ENCODE assay signal across 8 mouse cellular contexts in the genomic region with DNA sequence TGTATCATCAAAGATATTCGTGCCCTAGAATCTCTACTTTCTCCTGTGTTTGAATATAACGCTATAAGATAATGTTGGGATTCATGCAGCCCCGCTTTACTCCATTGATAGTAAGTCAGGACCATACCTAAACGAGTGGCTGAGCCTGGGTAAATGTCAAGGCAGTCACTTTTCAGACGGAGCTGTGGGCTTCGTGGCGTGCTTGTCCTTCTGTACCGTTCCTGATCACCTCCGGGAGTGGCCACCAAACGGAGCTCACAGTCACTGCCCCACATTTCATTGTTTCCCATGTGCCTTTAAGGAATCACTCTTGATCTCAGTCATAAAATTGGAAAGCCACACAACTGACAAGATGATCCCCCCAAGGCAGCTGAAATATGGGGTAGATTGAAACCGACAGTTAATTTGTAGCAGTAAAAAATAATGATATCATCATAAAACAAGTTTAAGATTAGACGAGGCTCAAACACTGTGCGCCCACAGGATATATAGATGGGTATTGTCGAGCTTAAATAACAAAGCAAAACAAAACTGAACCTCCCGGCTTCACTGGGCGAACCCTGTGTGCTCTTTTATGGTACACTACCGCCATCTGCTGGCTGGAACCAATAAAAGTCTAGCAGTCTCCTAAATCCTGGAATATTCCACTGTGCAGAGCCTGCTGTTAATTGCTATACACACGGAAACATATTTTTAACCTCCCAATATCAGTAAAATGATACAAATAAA. TPM values are rescaled to one million over a fixed set of nuclear protein-coding genes. Genes with fewer than 3 reads are reported as not detected.
DNase-seq lines count a peak whose midpoint lies in the region; ATAC-seq and TF ChIP-seq lines count a peak whose summit lies in the region.

No protein-coding gene starts in this region.

- no peak overlapping the region for H3K9ac ChIP-seq in embryonic facial prominence, embryonic 15.5 days
- peak overlapping the region; percentile 23; the same call in 1 of the 2 replicates for H3K9ac ChIP-seq in heart, embryonic 12.5 days
- H3K9ac ChIP-seq in kidney, embryonic 16.5 days (replicated peaks; ENCODE audit: low read length), result peak overlapping the region; percentile 61
- H3K9ac ChIP-seq in stomach, embryonic 14.5 days (replicated peaks; ENCODE audit: low read depth, low read length), result no peak overlapping the region

- peak; percentile 60 to 62 for DNase-seq in B cell, adult 2 months
- peak; percentile 76 for DNase-seq in liver

- H3K4me3 ChIP-seq in bone marrow macrophage, adult 2 months (ENCODE audit: insufficient read depth, low read length), result peak overlapping the region; percentile 46
- H3K4me3 ChIP-seq in embryonic facial prominence, embryonic 15.5 days (replicated peaks), result peak overlapping the region; percentile 40
- H3K4me3 ChIP-seq in heart, embryonic 12.5 days, result peak overlapping the region; percentile 45
- H3K4me3 ChIP-seq in kidney, embryonic 16.5 days (ENCODE audit: low read length), result peak overlapping the region; percentile 41
- peak overlapping the region; percentile 25 for H3K4me3 ChIP-seq in stomach, embryonic 14.5 days (ENCODE audit: low read depth, low read length)

- no peak for TF ChIP-seq CTCF in bone marrow macrophage, adult 2 months (IDR thresholded peaks at IDR 0.05; ENCODE audit: low read depth, low read length)

- WGBS in embryonic facial prominence, embryonic 15.5 days, result 23% methylated on average over 18 of the region's 18 CpGs
- 9% methylated on average over 18 of the region's 18 CpGs for WGBS in heart, embryonic 12.5 days
- WGBS in kidney, embryonic 16.5 days, result 8% methylated on average over 18 of the region's 18 CpGs
- 9% methylated on average over 18 of the region's 18 CpGs for WGBS in stomach, embryonic 14.5 days

- no peak overlapping the region for H3K27ac ChIP-seq in bone marrow macrophage, adult 2 months (ENCODE audit: insufficient read depth, low read depth, low read length)
- no peak overlapping the region for H3K27ac ChIP-seq in embryonic facial prominence, embryonic 15.5 days (replicated peaks)
- peak overlapping the region; percentile 55; the same call in 1 of the 2 replicates for H3K27ac ChIP-seq in heart, embryonic 12.5 days (ENCODE audit: poor library complexity, severe bottlenecking)
- 0 out of 2 replicates have a peak overlapping the region, but pooled peaks have one; percentile 32 for H3K27ac ChIP-seq in kidney, embryonic 16.5 days (ENCODE audit: low read length)
- peak overlapping the region; percentile 61; the same call in 1 of the 2 replicates for H3K27ac ChIP-seq in stomach, embryonic 14.5 days (ENCODE audit: low read length)

- TF ChIP-seq POLR2A in bone marrow macrophage, adult 2 months (IDR thresholded peaks at IDR 0.05; ENCODE audit: borderline replicate concordance, low read depth, low read length), result no peak

- ATAC-seq in embryonic facial prominence, embryonic 15.5 days (ENCODE audit: insufficient number of reproducible peaks, low FRiP score, low TSS enrichment, low read depth), result peak; percentile 87
- peak; percentile 83 for ATAC-seq in heart, embryonic 12.5 days (ENCODE audit: insufficient number of reproducible peaks, low FRiP score)
- peak; percentile 92 for ATAC-seq in kidney, embryonic 16.5 days (ENCODE audit: low FRiP score, low TSS enrichment)
- ATAC-seq in monocyte, adult 5-6 weeks (replicated peaks; ENCODE audit: insufficient number of reproducible peaks, low FRiP score, low TSS enrichment, poor library complexity, severe bottlenecking), result peak; percentile 56; the same call in 1 of the 2 replicates
- peak; percentile 78; the same call in 1 of the 2 replicates for ATAC-seq in stomach, embryonic 14.5 days (ENCODE audit: insufficient number of reproducible peaks, insufficient read depth, low FRiP score, low read depth)

- H3K4me1 ChIP-seq in bone marrow macrophage, adult 2 months (ENCODE audit: control insufficient read depth, insufficient read depth, low read length), result no peaks in the 10 kb centered on the region
- 0 out of 2 replicates have a peak, but pooled peaks cover 3% of the 10 kb centered on the region for H3K4me1 ChIP-seq in embryonic facial prominence, embryonic 15.5 days
- peaks cover 21% of the 10 kb centered on the region for H3K4me1 ChIP-seq in heart, embryonic 12.5 days (replicated peaks)
- H3K4me1 ChIP-seq in kidney, embryonic 16.5 days (ENCODE audit: insufficient read depth, low read length), result peaks cover 8% of the 10 kb centered on the region
- H3K4me1 ChIP-seq in stomach, embryonic 14.5 days (ENCODE audit: control insufficient read depth, insufficient read depth, low read length), result peaks cover 7% of the 10 kb centered on the region

- no peaks in the 10 kb centered on the region for H3K9me3 ChIP-seq in embryonic facial prominence, embryonic 15.5 days (replicated peaks)
- no peaks in the 10 kb centered on the region for H3K9me3 ChIP-seq in heart, embryonic 12.5 days (replicated peaks)
- no peaks in the 10 kb centered on the region for H3K9me3 ChIP-seq in kidney, embryonic 16.5 days (ENCODE audit: low read length)
- no peaks in the 10 kb centered on the region for H3K9me3 ChIP-seq in stomach, embryonic 14.5 days (ENCODE audit: control insufficient read depth, low read depth, low read length)

- no peaks in the 10 kb centered on the region for H3K27me3 ChIP-seq in embryonic facial prominence, embryonic 15.5 days
- H3K27me3 ChIP-seq in heart, embryonic 12.5 days (replicated peaks), result no peaks in the 10 kb centered on the region
- no peaks in the 10 kb centered on the region for H3K27me3 ChIP-seq in kidney, embryonic 16.5 days (ENCODE audit: insufficient read depth, low read length)
- no peaks in the 10 kb centered on the region for H3K27me3 ChIP-seq in stomach, embryonic 14.5 days (ENCODE audit: control insufficient read depth, insufficient read depth, low read length)

- H3K4me2 ChIP-seq in embryonic facial prominence, embryonic 15.5 days (replicated peaks), result peak overlapping the region; percentile 49
- peak overlapping the region; percentile 68 for H3K4me2 ChIP-seq in heart, embryonic 12.5 days
- peak overlapping the region; percentile 65 for H3K4me2 ChIP-seq in kidney, embryonic 16.5 days (replicated peaks; ENCODE audit: low read depth, low read length)
- peak overlapping the region; percentile 51 for H3K4me2 ChIP-seq in stomach, embryonic 14.5 days (replicated peaks; ENCODE audit: low read depth, low read length)

- no peaks in the 10 kb centered on the region for H3K36me3 ChIP-seq in embryonic facial prominence, embryonic 15.5 days
- no peaks in the 10 kb centered on the region for H3K36me3 ChIP-seq in heart, embryonic 12.5 days
- H3K36me3 ChIP-seq in kidney, embryonic 16.5 days (ENCODE audit: insufficient read depth, low read length), result no peaks in the 10 kb centered on the region
- no peaks in the 10 kb centered on the region for H3K36me3 ChIP-seq in stomach, embryonic 14.5 days (ENCODE audit: control insufficient read depth, insufficient read depth, low read length)

RNA-seq across cellular contexts. Expression of gene Cavin2, which starts 44.8 kb away (rescaled TPM):
- 0.61 TPM in 1 of 2 replicates, not detected in the other for polyA plus RNA-seq in bone marrow macrophage, adult 2 months (2012; ENCODE audit: insufficient read depth, insufficient read length, missing spikeins)
- polyA plus RNA-seq in embryonic facial prominence, embryonic 15.5 days (2015; fragmentation: Nextera tagmentation; extraction: Ambion mirVana), result 43.3 and 50.5 TPM in 2 replicates
- 131 and 140 TPM in 2 replicates for polyA plus RNA-seq in heart, embryonic 12.5 days (2016; fragmentation: Nextera tagmentation; extraction: Ambion mirVana)
- 34.4 and 39.5 TPM in 2 replicates for polyA plus RNA-seq in kidney, embryonic 16.5 days (2015; fragmentation: Nextera tagmentation; extraction: Ambion mirVana)
- 1.8 to 24.1 TPM (median 1.9 TPM) in 3 replicates for total RNA-seq in monocyte, adult 5-6 weeks (2017)
- 88.5 and 94.3 TPM in 2 replicates for polyA plus RNA-seq in stomach, embryonic 14.5 days (2014; fragmentation: Nextera tagmentation; extraction: Ambion mirVana)

Comparison
In these comparisons a context has a peak if more than half of its experiments do, and no peak if none do; other contexts are left out.
1. H3K27ac ChIP-seq: peak in heart, embryonic 12.5 days (single experiment), kidney, embryonic 16.5 days (single experiment) and stomach, embryonic 14.5 days (single experiment); none in bone marrow macrophage, adult 2 months (single experiment) and embryonic facial prominence, embryonic 15.5 days (single experiment).
2. H3K9ac ChIP-seq: peak in heart, embryonic 12.5 days (single experiment) and kidney, embryonic 16.5 days (single experiment); none in embryonic facial prominence, embryonic 15.5 days (single experiment) and stomach, embryonic 14.5 days (single experiment).
3. RNA of gene Cavin2, which starts 44.8 kb away (polyA plus RNA-seq): 131 to 140 TPM in heart, embryonic 12.5 days, 88.5 to 94.3 TPM in stomach, embryonic 14.5 days, 43.3 to 50.5 TPM in embryonic facial prominence, embryonic 15.5 days and 34.4 to 39.5 TPM in kidney, embryonic 16.5 days; 0.61 TPM in bone marrow macrophage, adult 2 months; every median in the first group is over 10 times any median in the second.
4. Peak in every context shown above with its lines, with median percentiles within 50 percentile points of each other: H3K4me3 ChIP-seq, ATAC-seq and H3K4me2 ChIP-seq.